Mouse (Mus musculus) myocyte (in vitro differentiated cells): ENCODE results near the gene Disp1.

Source experiments
- MAX ChIP-seq: IDR thresholded peaks from one replicate; pipeline ENCODE4 v1.6.1; 2011; ENCODE audit warnings: low read depth, mild to moderate bottlenecking, control low read depth
- MYOG ChIP-seq, 3 experiments: IDR thresholded peaks; one replicate each; pipeline ENCODE4 v1.6.1; 2011; ENCODE audit warnings: control low read depth in 2 of 3, low read depth in 2 of 3, mild to moderate bottlenecking in 2 of 3; ENCODE audit not compliant: insufficient read length in 2 of 3, control insufficient read depth in 1 of 3, insufficient read depth in 1 of 3
- POLR2A ChIP-seq: IDR thresholded peaks from one replicate; pipeline ENCODE4 v1.6.1; 2011; ENCODE audit warnings: low read depth, mild to moderate bottlenecking, control low read depth, moderate library complexity; ENCODE audit not compliant: insufficient read length
- TCF12 ChIP-seq: IDR thresholded peaks from one replicate; pipeline ENCODE4 v1.6.1; 2011; ENCODE audit warnings: mild to moderate bottlenecking, control low read depth; ENCODE audit not compliant: poor library complexity, insufficient read depth, severe bottlenecking
- USF1 ChIP-seq: IDR thresholded peaks from one replicate; pipeline ENCODE4 v1.6.1; 2011; ENCODE audit warnings: low read depth, mild to moderate bottlenecking, control low read depth, moderate library complexity

DNA sequence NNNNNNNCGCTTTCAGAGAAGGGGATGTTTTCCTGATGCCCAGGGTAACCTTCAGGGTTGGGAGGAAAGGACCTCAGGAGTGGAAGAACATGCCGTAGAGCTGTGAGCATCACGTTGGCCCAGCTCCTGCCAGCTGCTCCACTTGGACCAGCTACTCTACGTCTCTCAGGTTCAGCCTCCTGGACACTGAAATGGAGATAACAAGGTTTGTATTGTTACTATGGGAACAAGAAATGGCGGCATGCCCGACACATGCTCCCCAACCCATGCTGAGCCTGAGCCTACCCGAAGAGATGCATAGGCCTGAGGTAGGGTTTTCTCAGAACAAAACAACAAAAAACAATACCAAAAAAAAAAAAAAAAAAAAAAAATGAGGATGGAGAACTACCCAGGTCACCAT, 179.6 kb downstream of the Disp1 start:
- TF ChIP-seq MAX (no peak), TCF12 (no peak), POLR2A (no peak), MYOG (IDR thresholded peaks at IDR 0.05; ENCODE audit: control insufficient read depth in 1 of 3, insufficient read depth in 1 of 3, insufficient read length in 2 of 3, low read depth in 2 of 3) (no peak), USF1 (no peak)
